ENCODE assay signal across 24 mouse cellular contexts in the genomic region with DNA sequence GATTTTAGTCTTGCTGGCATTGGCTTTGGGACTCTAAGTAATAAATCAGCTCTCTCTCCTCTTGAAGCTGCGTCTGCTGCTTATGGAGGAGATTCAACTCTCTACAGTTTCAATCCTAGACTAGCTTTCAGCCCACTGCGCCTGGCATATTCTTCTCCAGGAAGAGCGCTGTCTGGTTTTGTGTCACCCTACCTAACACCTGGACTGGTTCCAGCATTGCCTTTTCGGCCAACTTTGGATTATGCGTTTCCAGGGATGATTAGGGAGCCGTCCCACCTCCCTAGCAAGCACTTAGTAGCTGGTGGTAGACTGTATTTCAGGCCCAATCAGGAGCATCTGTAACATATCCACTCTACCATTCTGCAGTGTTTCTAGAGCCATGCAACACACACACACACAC. TPM values are rescaled to one million over a fixed set of nuclear protein-coding genes. Genes with fewer than 3 reads are reported as not detected.
"Had no signal": no experiment of that assay in that cellular context is flagged by ENCODE, and none has a peak within 500 bp of the region (broad histone marks: within the 10 kb centered on the region; RNA-seq: fewer than 3 reads in every experiment).

No protein-coding gene starts in this region.

- H3K4me3 ChIP-seq: kidney, embryonic 15.5 days; left cerebral cortex, adult 2 months; liver, embryonic 13.5 days; midbrain, embryonic 15.5 days; myocyte; neural tube, embryonic 13.5 days; stomach, embryonic 15.5 days had no signal

- H3K4me2 ChIP-seq: kidney, embryonic 15.5 days; liver, embryonic 13.5 days; midbrain, embryonic 11.5 days; midbrain, embryonic 15.5 days; neural tube, embryonic 13.5 days; stomach, embryonic 15.5 days had no signal

- H3K9ac ChIP-seq: kidney, embryonic 15.5 days; liver, embryonic 13.5 days; midbrain, embryonic 15.5 days; neural tube, embryonic 13.5 days; stomach, embryonic 15.5 days had no signal

- H3K36me3 ChIP-seq: kidney, embryonic 15.5 days; liver, embryonic 13.5 days; midbrain, embryonic 15.5 days; neural tube, embryonic 13.5 days; stomach, embryonic 15.5 days had no signal

- DNase-seq: kidney, postnatal 10 days; kidney, postnatal 36 days; layer of hippocampus, postnatal 36 days; liver, embryonic 13.5 days; lung, adult 2 months; lung, postnatal 14 days; lung, postnatal 4 days; retina, postnatal 1 day; right cerebral cortex, postnatal 25 days; spleen, adult 18-20 months; thymus, postnatal 36 days had no signal

- ATAC-seq: midbrain, embryonic 15.5 days had no signal

- H3K27ac ChIP-seq: kidney, embryonic 15.5 days; left cerebral cortex, adult 2 months; liver, embryonic 13.5 days; midbrain, embryonic 15.5 days; neural tube, embryonic 13.5 days; stomach, embryonic 15.5 days had no signal

- H3K9me3 ChIP-seq: kidney, embryonic 15.5 days; liver, embryonic 13.5 days; midbrain, embryonic 15.5 days; neural tube, embryonic 13.5 days; stomach, embryonic 15.5 days had no signal

- H3K4me1 ChIP-seq: liver, embryonic 13.5 days had no signal

RNA-seq across cellular contexts. Expression of a gene that starts 12.7 kb away (rescaled TPM):
- total RNA-seq: megakaryocyte progenitor cell, adult 5-6 weeks; megakaryocyte-erythroid progenitor cell, adult 5-6 weeks; monocyte, adult 5-6 weeks; neutrophil, adult 5-6 weeks had no signal
- polyA plus RNA-seq: liver, embryonic 13.5 days; liver, embryonic 16.5 days; lung, adult 2 months; lung, embryonic 16.5 days; myocyte had no signal
